Mouse (Mus musculus) embryonic facial prominence, embryonic 13.5 days (tissue): ENCODE data around the gene Olfr657. TPM values are rescaled to one million over a fixed set of nuclear protein-coding genes. Genes with fewer than 3 reads are reported as not detected.

ENCODE experiments used
- ATAC-seq: fragments of 200-750 bp; cut with Nextera tagmentation; 2 replicates; pipeline ENCODE4 v1.8.0; 2017; ENCODE audit warnings: low read depth; ENCODE audit not compliant: insufficient number of reproducible peaks, insufficient read depth, low FRiP score, low TSS enrichment
- H3K27ac ChIP-seq: fragments of 300-500 bp; sonication (generic); 2 replicates; pipeline ENCODE4 v1.5.1; 2015; ENCODE audit warnings: moderate library complexity, mild to moderate bottlenecking, inconsistent platforms
- H3K27me3 ChIP-seq: fragments of 300-500 bp; sonication (generic); 2 replicates; pipeline ENCODE4 v1.6.1; 2015; ENCODE audit warnings: mild to moderate bottlenecking, inconsistent platforms
- H3K36me3 ChIP-seq: fragments of 300-500 bp; sonication (generic); 2 replicates; pipeline ENCODE4 v1.6.1; 2015; ENCODE audit warnings: mild to moderate bottlenecking, inconsistent platforms
- H3K4me1 ChIP-seq: fragments of 300-500 bp; sonication (generic); 2 replicates; pipeline ENCODE4 v1.6.1; 2015; ENCODE audit warnings: inconsistent platforms
- H3K4me2 ChIP-seq: fragments of 300-500 bp; sonication (generic); 2 replicates; pipeline ENCODE4 v1.6.1; 2015; ENCODE audit warnings: moderate library complexity, mild to moderate bottlenecking, inconsistent platforms
- H3K4me3 ChIP-seq: fragments of 300-500 bp; sonication (generic); 2 replicates; pipeline ENCODE4 v1.5.1; 2015; ENCODE audit warnings: mild to moderate bottlenecking, inconsistent platforms
- H3K9ac ChIP-seq: fragments of 300-500 bp; sonication (generic); 2 replicates; pipeline ENCODE4 v1.6.1; 2015; ENCODE audit warnings: mild to moderate bottlenecking, inconsistent platforms
- H3K9me3 ChIP-seq: fragments of 300-500 bp; sonication (generic); 2 replicates; pipeline ENCODE4 v1.6.1; 2016; ENCODE audit warnings: inconsistent platforms
- WGBS: fragments of 180-500 bp; shearing (Covaris S2); methylation state at CpG from one replicate; pipeline ENCODE4 v1.1.7; 2015; ENCODE audit warnings: mixed read lengths; 5-methylcytosine and 5-hydroxymethylcytosine counted together
- polyA plus RNA-seq: library from polyadenylated mRNA; unstranded; fragments of >200 nt; fragmentation: Nextera tagmentation; extraction: Ambion mirVana; gene quantifications from 2 replicates; pipeline ENCODE4 v1.2.1, GENCODE M21; 2015

The Olfr657 gene
- polyA plus RNA-seq, 1 experiment from 2014 or later: not detected

DNA sequence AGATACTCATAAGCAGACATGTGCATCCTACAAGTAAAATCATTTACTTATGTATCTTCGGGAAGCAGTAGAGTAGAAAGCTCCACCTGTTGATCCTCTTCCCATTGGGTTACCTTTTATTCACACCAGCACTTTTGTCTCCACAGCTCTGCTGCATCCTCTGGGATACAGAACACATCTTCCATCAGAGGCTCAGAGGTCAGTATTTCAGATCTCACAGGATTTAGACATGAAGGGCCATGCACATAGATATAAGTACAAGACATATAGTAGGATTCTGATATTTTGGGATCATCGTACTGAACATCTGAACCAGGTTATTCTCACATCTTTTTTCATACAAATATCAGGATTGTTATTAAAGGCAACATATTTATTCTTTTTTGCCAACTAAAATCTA lies 61.6 kb downstream of the Olfr657 start, which contains the start of gene Olfr661:
Gene Olfr661, plus strand, starts transcription at position 301 of the 400 bp plus-strand sequence.
- H3K9me3 ChIP-seq: no peaks in the 10 kb centered on the region
- no peaks in the 10 kb centered on the region for H3K27me3 ChIP-seq
- H3K4me3 ChIP-seq: no peak within 1 kb of the TSS
- ATAC-seq: no peak
- H3K9ac ChIP-seq: no peak within 1 kb of the TSS
- WGBS: 88% methylated on average over 2 of the region's 2 CpGs
- H3K4me1 ChIP-seq: no peaks in the 10 kb centered on the region
- H3K36me3 ChIP-seq: no peaks in the 10 kb centered on the region
- no peak within 1 kb of the TSS for H3K4me2 ChIP-seq
- H3K27ac ChIP-seq: no peak within 1 kb of the TSS

Other genes starting within 250 kb of the Olfr657 start
- 0.20 TPM in 1 of 2 replicates, not detected in the other for gene Trim30c, start 224.0 kb upstream of the Olfr657 start, polyA plus RNA-seq
- 0.85 and 1.1 TPM in 2 replicates for gene Trim30a, start 159.6 kb upstream of the Olfr657 start, polyA plus RNA-seq
- 0.31 and 0.77 TPM in 2 replicates for gene Trim30d, start 116.9 kb upstream of the Olfr657 start, polyA plus RNA-seq
- not detected in 2 replicates for gene Olfr651, start 74.7 kb upstream of the Olfr657 start, polyA plus RNA-seq
- gene Olfr652, start 63.9 kb upstream of the Olfr657 start, polyA plus RNA-seq: 0.04 and 0.11 TPM in 2 replicates
- 0.06 and 0.33 TPM in 2 replicates for gene Olfr653, start 47.5 kb upstream of the Olfr657 start, polyA plus RNA-seq
- gene Olfr654, start 37.8 kb upstream of the Olfr657 start, polyA plus RNA-seq: not detected in 2 replicates
- 0.22 TPM in 1 of 2 replicates, not detected in the other for gene Olfr655, start 23.0 kb upstream of the Olfr657 start, polyA plus RNA-seq
- gene Olfr656, start 10.8 kb upstream of the Olfr657 start, polyA plus RNA-seq: not detected in 2 replicates
- gene Olfr658, start 22.5 kb downstream of the Olfr657 start, polyA plus RNA-seq: 0.08 TPM in 1 of 2 replicates, not detected in the other
- gene Olfr659, start 42.0 kb downstream of the Olfr657 start, polyA plus RNA-seq: not detected in 2 replicates
- not detected in 2 replicates for gene Olfr661, start 61.7 kb downstream of the Olfr657 start, polyA plus RNA-seq
- not detected in 2 replicates for gene Usp17le, start 152.7 kb downstream of the Olfr657 start, polyA plus RNA-seq
- gene Usp17lb, start 217.8 kb downstream of the Olfr657 start, polyA plus RNA-seq: not detected in 2 replicates
- 0.10 TPM in 1 of 2 replicates, not detected in the other for gene Usp17la, start 232.2 kb downstream of the Olfr657 start, polyA plus RNA-seq